Mouse (Mus musculus): Measurements from ENCODE around the gene Kcnj16. TPM values are rescaled to one million over a fixed set of nuclear protein-coding genes. Genes with fewer than 3 reads are reported as not detected.

Gene Kcnj16
- polyA plus RNA-seq, 1 experiment from 2014 or later = not detected

DNA sequence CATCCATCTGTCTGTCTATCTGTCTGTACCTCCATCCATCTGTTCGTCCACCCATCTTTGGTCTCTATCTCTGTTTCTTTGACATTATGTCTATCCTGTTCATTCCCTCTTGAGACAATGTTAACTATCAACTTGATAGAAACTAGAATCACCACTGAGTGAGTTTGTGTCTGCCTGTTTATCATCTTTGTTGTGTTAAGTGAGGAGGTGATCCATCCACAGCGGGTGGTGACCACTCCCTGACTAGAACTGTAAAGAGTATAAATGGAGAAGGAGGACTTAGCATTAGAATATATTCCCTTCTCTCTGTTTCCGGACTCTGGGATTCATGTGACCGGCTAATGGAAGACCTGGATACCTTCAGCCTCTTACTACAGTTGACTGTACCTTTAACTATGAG is 75.5 kb downstream of the Kcnj16 start:
- ATAC-seq (ENCODE audit: low read depth) = no peak
- Histone ChIP-seq H3K27me3 (ENCODE audit: control insufficient read depth, insufficient read depth, low read depth, low read length) (no peaks in the 10 kb centered on the region), H3K9ac (ENCODE audit: low read length) (no peak overlapping the region), H3K36me3 (ENCODE audit: control insufficient read depth, insufficient read depth, low read length) (no peaks in the 10 kb centered on the region), H3K27ac (ENCODE audit: low read length) (no peak overlapping the region), H3K9me3 (ENCODE audit: control insufficient read depth, low read length) (no peaks in the 10 kb centered on the region), H3K4me3 (ENCODE audit: low read length) (no peak overlapping the region), H3K4me1 (replicated peaks; ENCODE audit: control insufficient read depth, insufficient read depth, low read length) (no peaks in the 10 kb centered on the region), H3K4me2 (ENCODE audit: low read depth, low read length) (no peak overlapping the region)
- WGBS = 85% methylated on average over 4 of the region's 4 CpGs

DNA sequence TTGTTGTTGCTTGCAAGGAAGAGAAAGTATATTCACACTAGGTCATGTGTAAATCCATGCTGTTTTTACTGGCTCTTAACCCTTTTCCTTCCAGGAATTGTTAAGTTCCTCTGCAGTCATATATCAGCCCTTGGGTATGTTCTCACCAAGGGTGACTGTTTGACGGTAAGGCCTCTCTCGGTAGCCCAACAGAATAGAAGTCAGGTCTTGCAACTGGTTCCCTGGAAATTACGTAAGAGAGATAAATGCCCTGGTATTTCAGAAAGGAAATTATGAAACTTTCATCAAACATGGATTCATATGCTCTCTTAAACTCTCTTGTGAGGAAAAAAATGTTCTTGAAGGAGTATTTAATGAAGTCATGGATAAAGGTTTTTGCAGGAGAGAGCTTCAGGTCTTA is 86.4 kb downstream of the Kcnj16 start:
- 0 out of 2 replicates have a peak, but pooled peaks have one; percentile 26 for ATAC-seq (ENCODE audit: low read depth)
- no peak overlapping the region for H3K4me3 ChIP-seq (ENCODE audit: low read length)
- no peak overlapping the region for H3K9ac ChIP-seq (ENCODE audit: low read length)
- H3K27me3 ChIP-seq (ENCODE audit: control insufficient read depth, insufficient read depth, low read depth, low read length) = no peaks in the 10 kb centered on the region
- H3K9me3 ChIP-seq (ENCODE audit: control insufficient read depth, low read length) = no peaks in the 10 kb centered on the region
- H3K36me3 ChIP-seq (ENCODE audit: control insufficient read depth, insufficient read depth, low read length) = no peaks in the 10 kb centered on the region
- H3K27ac ChIP-seq (ENCODE audit: low read length) = no peak overlapping the region
- H3K4me1 ChIP-seq (replicated peaks; ENCODE audit: control insufficient read depth, insufficient read depth, low read length) = no peaks in the 10 kb centered on the region
- no peak overlapping the region for H3K4me2 ChIP-seq (ENCODE audit: low read depth, low read length)
- 51% methylated on average over 3 of the region's 3 CpGs for WGBS

DNA sequence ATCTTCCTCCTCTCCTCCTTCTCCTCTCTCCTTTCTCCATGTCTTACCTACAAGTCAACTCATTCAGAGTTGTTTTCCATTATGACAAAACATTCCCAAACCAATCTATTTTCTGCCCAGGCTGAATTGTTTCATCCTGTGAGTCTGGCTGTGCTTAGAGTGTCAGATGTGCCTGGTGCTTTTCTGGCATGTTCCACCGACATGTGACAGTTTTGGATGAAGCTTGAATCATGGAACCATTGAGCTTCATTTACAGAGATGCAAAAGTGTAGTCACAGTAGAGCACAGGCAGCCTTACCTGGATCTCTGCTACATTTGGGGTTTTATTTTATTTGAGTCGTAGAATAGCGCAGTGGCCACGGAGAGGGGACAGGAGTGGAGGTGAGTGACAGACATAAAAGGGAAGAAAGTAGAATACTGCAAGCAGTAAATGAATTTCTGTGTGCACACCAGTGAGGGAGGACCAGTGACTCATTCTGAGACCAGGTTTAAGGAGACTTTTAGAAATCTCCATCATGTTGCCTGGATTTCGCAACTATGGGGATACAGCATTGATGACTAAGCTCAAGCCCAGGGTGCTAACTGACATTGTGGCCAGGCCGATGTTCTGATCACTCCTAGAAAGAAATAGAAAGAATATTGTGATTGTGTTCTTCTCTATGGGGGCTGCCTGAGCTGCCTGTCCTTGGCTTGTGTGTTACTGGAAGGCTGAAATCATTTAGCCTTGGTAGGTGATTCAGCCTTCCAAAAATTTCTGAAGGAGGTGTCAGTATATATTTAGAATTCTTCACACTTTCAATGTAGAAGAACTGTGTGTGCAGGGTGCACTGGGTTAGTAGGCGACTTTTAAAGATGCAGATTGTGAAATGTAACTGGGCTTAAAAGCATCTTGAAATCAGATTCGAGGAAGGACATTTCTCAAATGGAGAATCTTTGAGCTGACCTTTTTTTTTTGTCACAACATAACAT is 87.3 kb downstream of the Kcnj16 start:
- no peaks in the 10 kb centered on the region for H3K9me3 ChIP-seq (ENCODE audit: control insufficient read depth, low read length)
- H3K4me2 ChIP-seq (ENCODE audit: low read depth, low read length) = no peak overlapping the region
- ATAC-seq (ENCODE audit: low read depth) = no peak
- no peaks in the 10 kb centered on the region for H3K4me1 ChIP-seq (replicated peaks; ENCODE audit: control insufficient read depth, insufficient read depth, low read length)
- H3K27me3 ChIP-seq (ENCODE audit: control insufficient read depth, insufficient read depth, low read depth, low read length) = no peaks in the 10 kb centered on the region
- H3K36me3 ChIP-seq (ENCODE audit: control insufficient read depth, insufficient read depth, low read length) = no peaks in the 10 kb centered on the region
- WGBS = 86% methylated on average over 8 of the region's 8 CpGs
- H3K9ac ChIP-seq (ENCODE audit: low read length) = no peak overlapping the region
- H3K27ac ChIP-seq (ENCODE audit: low read length) = no peak overlapping the region
- H3K4me3 ChIP-seq (ENCODE audit: low read length) = no peak overlapping the region

DNA sequence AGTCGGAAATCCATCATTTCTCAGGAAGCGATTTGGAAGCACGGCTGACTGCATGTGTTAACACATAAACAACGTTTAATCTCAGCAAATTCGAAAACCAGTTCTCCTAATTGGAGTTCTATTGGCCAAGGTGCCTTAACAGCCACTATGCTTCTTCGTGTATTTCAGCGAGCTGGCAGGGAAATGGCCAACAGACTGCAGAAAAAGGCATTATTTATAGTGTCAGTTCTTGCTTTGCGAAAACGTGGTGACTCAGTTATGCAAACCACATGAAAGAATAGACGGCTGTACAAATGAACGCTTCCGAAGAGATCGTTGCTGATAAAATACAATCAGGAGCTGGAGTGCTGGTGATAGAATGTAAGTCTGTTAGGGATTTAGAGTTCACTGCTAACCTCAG is 88.2 kb downstream of the Kcnj16 start:
- no peak for ATAC-seq (ENCODE audit: low read depth)
- no peaks in the 10 kb centered on the region for H3K4me1 ChIP-seq (replicated peaks; ENCODE audit: control insufficient read depth, insufficient read depth, low read length)

DNA sequence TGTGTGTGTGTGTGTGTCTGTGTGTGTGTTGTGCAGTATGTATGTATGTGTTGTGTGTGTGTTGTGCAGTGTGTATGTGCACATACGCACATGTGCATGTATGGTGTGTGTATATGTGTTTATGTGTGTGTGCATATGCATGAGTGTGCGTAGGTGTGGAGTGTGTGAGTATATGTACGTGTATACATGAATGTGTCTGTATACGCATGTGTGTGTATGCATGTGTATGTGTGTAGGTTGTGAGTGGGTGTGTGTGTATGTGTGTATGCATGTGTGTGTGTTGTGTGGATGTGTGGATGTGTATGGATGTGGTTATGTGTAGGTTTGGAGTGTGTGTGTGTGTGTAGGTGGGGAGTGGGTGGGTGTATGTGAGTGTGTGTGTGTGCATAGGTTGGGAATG is 89.6 kb downstream of the Kcnj16 start:
- H3K9me3 ChIP-seq (ENCODE audit: control insufficient read depth, low read length) = no peaks in the 10 kb centered on the region
- 94% methylated on average over 4 of the region's 4 CpGs for WGBS
- H3K4me1 ChIP-seq (replicated peaks; ENCODE audit: control insufficient read depth, insufficient read depth, low read length) = no peaks in the 10 kb centered on the region
- H3K9ac ChIP-seq (ENCODE audit: low read length) = no peak overlapping the region
- H3K27ac ChIP-seq (ENCODE audit: low read length) = no peak overlapping the region
- no peaks in the 10 kb centered on the region for H3K36me3 ChIP-seq (ENCODE audit: control insufficient read depth, insufficient read depth, low read length)
- H3K4me3 ChIP-seq (ENCODE audit: low read length) = no peak overlapping the region
- no peaks in the 10 kb centered on the region for H3K27me3 ChIP-seq (ENCODE audit: control insufficient read depth, insufficient read depth, low read depth, low read length)
- ATAC-seq (ENCODE audit: low read depth) = no peak
- no peak overlapping the region for H3K4me2 ChIP-seq (ENCODE audit: low read depth, low read length)

More for the DNA sequence above, 88.2 kb downstream of the Kcnj16 start:
- no peak overlapping the region for H3K27ac ChIP-seq (ENCODE audit: low read length)
- H3K9ac ChIP-seq (ENCODE audit: low read length) = no peak overlapping the region
- no peaks in the 10 kb centered on the region for H3K9me3 ChIP-seq (ENCODE audit: control insufficient read depth, low read length)
- H3K4me3 ChIP-seq (ENCODE audit: low read length) = no peak overlapping the region
- 49% methylated on average over 13 of the region's 13 CpGs for WGBS
- no peaks in the 10 kb centered on the region for H3K27me3 ChIP-seq (ENCODE audit: control insufficient read depth, insufficient read depth, low read depth, low read length)
- H3K4me2 ChIP-seq (ENCODE audit: low read depth, low read length) = no peak overlapping the region
- H3K36me3 ChIP-seq (ENCODE audit: control insufficient read depth, insufficient read depth, low read length) = no peaks in the 10 kb centered on the region

DNA sequence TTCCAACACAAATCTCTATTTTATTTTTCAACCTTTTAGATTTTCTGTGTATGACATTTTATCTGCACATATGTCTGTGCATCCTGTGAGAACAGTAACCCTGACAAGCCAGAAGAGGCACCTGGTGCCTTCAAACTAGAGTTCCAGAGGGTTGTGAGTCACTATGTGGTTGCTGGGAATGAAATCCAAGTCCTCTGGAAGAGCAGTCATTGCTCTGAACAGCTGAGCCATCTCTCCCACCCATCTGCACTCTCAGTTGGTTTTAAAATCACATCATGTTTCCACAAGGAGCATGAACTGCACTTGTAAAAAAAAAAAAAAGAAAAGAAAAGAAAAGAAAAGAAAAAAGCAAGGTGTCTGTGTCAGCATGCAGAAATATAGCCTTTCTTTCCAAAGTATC is 91.6 kb downstream of the Kcnj16 start:
- Histone ChIP-seq H3K9me3 (ENCODE audit: control insufficient read depth, low read length) (no peaks in the 10 kb centered on the region), H3K4me2 (ENCODE audit: low read depth, low read length) (no peak overlapping the region), H3K36me3 (ENCODE audit: control insufficient read depth, insufficient read depth, low read length) (no peaks in the 10 kb centered on the region), H3K4me3 (ENCODE audit: low read length) (no peak overlapping the region), H3K9ac (ENCODE audit: low read length) (no peak overlapping the region), H3K4me1 (replicated peaks; ENCODE audit: control insufficient read depth, insufficient read depth, low read length) (no peaks in the 10 kb centered on the region), H3K27me3 (ENCODE audit: control insufficient read depth, insufficient read depth, low read depth, low read length) (no peaks in the 10 kb centered on the region), H3K27ac (ENCODE audit: low read length) (no peak overlapping the region)
- ATAC-seq (ENCODE audit: low read depth) = no peak

DNA sequence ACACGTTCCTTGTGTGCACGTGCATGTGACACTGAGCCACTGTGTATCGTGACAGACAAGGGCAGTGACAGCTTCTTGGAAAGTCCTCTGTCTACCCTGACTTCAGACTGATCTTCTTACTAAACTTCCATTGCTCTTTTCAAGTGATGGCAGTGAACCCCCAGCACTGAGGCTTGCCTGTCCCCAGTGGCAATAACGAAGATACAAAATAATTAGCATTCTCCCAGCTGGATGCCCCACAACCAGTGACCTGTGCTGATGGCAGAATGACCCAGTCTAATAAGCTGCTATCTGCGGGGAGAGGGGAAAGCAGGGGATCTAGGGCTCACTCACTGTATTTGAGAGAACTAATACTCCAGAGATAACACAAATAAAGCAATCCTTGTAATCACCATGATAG is 92.4 kb downstream of the Kcnj16 start:
- no peak overlapping the region for H3K4me3 ChIP-seq (ENCODE audit: low read length)
- H3K27me3 ChIP-seq (ENCODE audit: control insufficient read depth, insufficient read depth, low read depth, low read length) = no peaks in the 10 kb centered on the region
- no peak overlapping the region for H3K4me2 ChIP-seq (ENCODE audit: low read depth, low read length)
- no peaks in the 10 kb centered on the region; the same call in 1 of the 2 replicates for H3K4me1 ChIP-seq (replicated peaks; ENCODE audit: control insufficient read depth, insufficient read depth, low read length)
- no peak overlapping the region for H3K27ac ChIP-seq (ENCODE audit: low read length)
- H3K9ac ChIP-seq (ENCODE audit: low read length) = no peak overlapping the region
- WGBS = 45% methylated on average over 5 of the region's 5 CpGs
- H3K9me3 ChIP-seq (ENCODE audit: control insufficient read depth, low read length) = no peaks in the 10 kb centered on the region
- H3K36me3 ChIP-seq (ENCODE audit: control insufficient read depth, insufficient read depth, low read length) = no peaks in the 10 kb centered on the region
- ATAC-seq (ENCODE audit: low read depth) = no peak

DNA sequence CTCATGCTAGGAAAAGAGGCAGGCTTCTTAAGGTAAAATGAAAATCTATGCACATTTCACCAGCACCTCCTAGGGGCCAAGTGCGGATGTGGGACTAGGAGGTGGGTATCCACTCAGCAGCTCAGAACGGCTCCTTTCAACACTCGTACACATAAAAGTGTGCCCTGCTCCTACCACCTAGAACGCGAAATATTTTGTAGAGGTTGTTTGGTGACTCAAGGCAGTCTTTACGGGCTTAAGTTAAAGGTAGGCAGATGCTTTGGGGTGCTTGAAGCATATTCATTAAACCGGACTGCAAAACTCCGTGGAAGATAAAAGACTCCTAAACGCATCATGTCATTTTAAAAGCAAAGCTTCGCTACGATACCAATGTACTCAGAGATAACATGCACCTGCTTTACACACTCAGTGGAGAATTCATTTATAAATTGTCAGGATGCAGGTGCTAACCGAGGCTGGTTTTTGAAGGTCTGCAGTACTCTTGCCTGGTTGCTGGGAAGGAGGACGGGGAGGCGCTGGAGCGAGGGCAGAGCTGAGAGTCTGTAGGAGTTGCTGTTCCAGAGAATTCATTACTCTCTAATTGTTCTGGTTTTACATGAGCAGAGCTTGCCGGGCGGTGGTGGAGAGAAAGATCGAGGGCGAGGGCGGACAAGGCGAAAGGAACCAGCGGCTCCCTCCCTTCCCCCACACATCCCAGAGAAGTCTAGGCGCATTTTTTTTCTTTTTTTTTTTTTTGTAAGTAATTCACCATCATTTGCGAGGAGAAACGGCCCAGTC is 97.1 kb downstream of the Kcnj16 start:
- peak overlapping the region; percentile 92 for H3K4me2 ChIP-seq (ENCODE audit: low read depth, low read length)
- peak overlapping the region; percentile 19; the same call in 1 of the 2 replicates for H3K27ac ChIP-seq (ENCODE audit: low read length)
- WGBS = under 1% methylated on average over 25 of the region's 25 CpGs
- peaks cover 4% of the 10 kb centered on the region; the same call in 1 of the 2 replicates for H3K27me3 ChIP-seq (ENCODE audit: control insufficient read depth, insufficient read depth, low read depth, low read length)
- H3K4me3 ChIP-seq (ENCODE audit: low read length) = peak overlapping the region; percentile 68
- peak overlapping the region; percentile 74 for H3K9ac ChIP-seq (ENCODE audit: low read length)
- no peaks in the 10 kb centered on the region for H3K9me3 ChIP-seq (ENCODE audit: control insufficient read depth, low read length)
- 0 out of 2 replicates have a peak, but pooled peaks have one; percentile 13 for ATAC-seq (ENCODE audit: low read depth)
- no peaks in the 10 kb centered on the region for H3K36me3 ChIP-seq (ENCODE audit: control insufficient read depth, insufficient read depth, low read length)
- peaks cover 7% of the 10 kb centered on the region; the same call in 1 of the 2 replicates for H3K4me1 ChIP-seq (replicated peaks; ENCODE audit: control insufficient read depth, insufficient read depth, low read length)
